Mouse (Mus musculus): ENCODE measurements around the gene Papss1. TPM values are rescaled to one million over a fixed set of nuclear protein-coding genes. Genes with fewer than 3 reads are reported as not detected.

Gene Papss1
- total and polyA plus RNA-seq, 2 experiments from 2014 or later = 107 to 133 TPM

DNA sequence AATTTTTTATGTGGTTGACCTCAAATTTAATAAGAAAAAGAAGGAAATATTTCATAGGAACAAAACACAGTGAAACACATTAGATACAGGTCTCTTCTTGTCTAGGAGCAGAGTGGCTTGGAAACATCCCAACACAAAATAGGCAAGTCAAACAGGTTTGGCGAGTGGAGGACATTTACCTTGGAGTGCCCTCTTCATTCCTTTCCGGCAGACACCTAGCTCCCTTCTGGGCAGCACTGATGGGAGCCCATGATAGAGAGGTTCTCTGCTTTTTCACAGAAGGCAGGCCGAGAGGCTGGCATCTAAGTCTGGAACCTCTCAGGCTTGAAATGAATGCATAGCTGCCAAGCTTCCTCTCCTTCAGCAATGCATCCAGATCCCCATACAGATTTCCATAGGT lies 9.0 kb downstream of the Papss1 start:
- Histone ChIP-seq H3K4me2 (ENCODE audit: low read depth, low read length, poor library complexity, severe bottlenecking) (no peak overlapping the region), H3K27ac (ENCODE audit: low read depth, low read length) (no peak overlapping the region), H3K4me1 (ENCODE audit: insufficient read depth, low read length) (no peaks in the 10 kb centered on the region), H3K36me3 (ENCODE audit: insufficient read depth, low read length) (no peaks in the 10 kb centered on the region), H3K27me3 (ENCODE audit: insufficient read depth, low read length) (no peaks in the 10 kb centered on the region), H3K9ac (replicated peaks; ENCODE audit: low read length, poor library complexity, severe bottlenecking) (no peak overlapping the region), H3K4me3 (ENCODE audit: low read depth, low read length) (no peak overlapping the region), H3K9me3 (ENCODE audit: low read length) (no peaks in the 10 kb centered on the region)
- WGBS = 92% methylated on average over 3 of the region's 3 CpGs
- ATAC-seq (ENCODE audit: low FRiP score) (no peak), DNase-seq (ENCODE audit: low spot score) (no peak)
- no peak for TF ChIP-seq CTCF (IDR thresholded peaks at IDR 0.05)

DNA sequence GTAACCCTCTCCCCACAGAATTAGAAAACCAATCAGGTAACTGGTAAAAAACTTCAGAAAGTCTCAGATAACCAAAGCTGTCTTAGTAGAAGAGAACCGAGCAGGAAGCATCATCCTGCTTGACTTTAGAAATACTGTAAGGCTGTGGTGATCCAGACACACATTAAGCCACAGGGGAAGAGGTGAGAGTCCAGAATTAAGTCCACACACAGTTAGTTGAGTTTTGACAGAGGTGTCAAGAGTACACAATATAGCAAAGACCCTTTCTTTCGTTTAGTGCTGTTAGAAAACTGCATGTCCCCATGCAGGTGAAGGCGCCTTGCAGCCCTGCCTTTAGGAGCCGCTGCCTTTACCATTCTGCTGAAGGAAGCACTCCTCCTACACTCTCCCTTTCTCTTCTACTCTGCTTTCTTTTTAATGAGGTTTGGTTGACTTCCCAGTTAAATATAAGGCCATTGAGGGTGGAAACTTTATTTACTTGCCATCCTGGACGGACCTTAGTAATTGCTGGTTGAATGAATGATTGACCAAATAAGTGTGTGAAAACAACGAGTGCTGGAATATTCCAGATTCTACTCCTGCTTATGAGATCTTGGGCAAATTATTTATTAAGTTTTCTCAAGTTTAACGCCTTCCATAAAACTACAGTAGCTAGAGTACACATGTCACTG lies 14.0 kb downstream of the Papss1 start:
- no peak overlapping the region for H3K9ac ChIP-seq (replicated peaks; ENCODE audit: low read length, poor library complexity, severe bottlenecking)
- WGBS = 92% methylated on average over 7 of the region's 7 CpGs

DNA sequence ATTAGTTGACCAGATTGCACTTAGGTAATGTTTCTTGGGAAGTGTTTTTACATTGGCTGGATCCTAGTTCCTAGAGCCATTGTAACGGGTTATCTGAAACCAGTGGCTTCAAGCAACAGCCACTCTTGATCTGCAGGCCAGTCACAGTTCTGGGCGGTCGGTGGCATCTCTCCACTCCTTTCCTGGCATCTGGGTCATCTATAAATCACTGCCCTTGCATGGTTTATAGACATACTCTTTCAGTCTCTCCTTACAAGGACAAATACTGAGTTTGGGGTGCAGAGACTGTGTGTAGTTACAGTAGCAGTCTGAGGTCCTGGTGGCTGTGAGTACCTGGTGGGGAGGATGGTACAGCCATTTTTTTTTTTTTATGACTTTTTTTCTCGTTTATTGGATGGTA lies 15.5 kb downstream of the Papss1 start:
- H3K4me1 ChIP-seq (ENCODE audit: insufficient read depth, low read length) = no peaks in the 10 kb centered on the region
- no peaks in the 10 kb centered on the region for H3K27me3 ChIP-seq (ENCODE audit: insufficient read depth, low read length)
- no peak overlapping the region for H3K4me2 ChIP-seq (ENCODE audit: low read depth, low read length, poor library complexity, severe bottlenecking)
- H3K4me3 ChIP-seq (ENCODE audit: low read depth, low read length) = no peak overlapping the region
- H3K9ac ChIP-seq (replicated peaks; ENCODE audit: low read length, poor library complexity, severe bottlenecking) = no peak overlapping the region
- peaks cover 41% of the 10 kb centered on the region for H3K36me3 ChIP-seq (ENCODE audit: insufficient read depth, low read length)
- ATAC-seq (ENCODE audit: low FRiP score) (no peak), DNase-seq (ENCODE audit: low spot score) (no peak)
- H3K27ac ChIP-seq (ENCODE audit: low read depth, low read length) = no peak overlapping the region
- WGBS = 96% methylated on average over 4 of the region's 4 CpGs
- no peaks in the 10 kb centered on the region for H3K9me3 ChIP-seq (ENCODE audit: low read length)
- no peak for TF ChIP-seq CTCF (IDR thresholded peaks at IDR 0.05)

More for the DNA sequence above, 14.0 kb downstream of the Papss1 start:
- no peaks in the 10 kb centered on the region for H3K4me1 ChIP-seq (ENCODE audit: insufficient read depth, low read length)
- DNase-seq (ENCODE audit: low spot score) = no peak
- no peak for ATAC-seq (ENCODE audit: low FRiP score)
- no peak overlapping the region for H3K4me2 ChIP-seq (ENCODE audit: low read depth, low read length, poor library complexity, severe bottlenecking)
- no peaks in the 10 kb centered on the region for H3K9me3 ChIP-seq (ENCODE audit: low read length)
- no peak for TF ChIP-seq CTCF (IDR thresholded peaks at IDR 0.05)
- H3K36me3 ChIP-seq (ENCODE audit: insufficient read depth, low read length) = peaks cover 28% of the 10 kb centered on the region; the same call in 1 of the 2 replicates
- no peak overlapping the region for H3K4me3 ChIP-seq (ENCODE audit: low read depth, low read length)
- H3K27me3 ChIP-seq (ENCODE audit: insufficient read depth, low read length) = no peaks in the 10 kb centered on the region
- H3K27ac ChIP-seq (ENCODE audit: low read depth, low read length) = no peak overlapping the region

DNA sequence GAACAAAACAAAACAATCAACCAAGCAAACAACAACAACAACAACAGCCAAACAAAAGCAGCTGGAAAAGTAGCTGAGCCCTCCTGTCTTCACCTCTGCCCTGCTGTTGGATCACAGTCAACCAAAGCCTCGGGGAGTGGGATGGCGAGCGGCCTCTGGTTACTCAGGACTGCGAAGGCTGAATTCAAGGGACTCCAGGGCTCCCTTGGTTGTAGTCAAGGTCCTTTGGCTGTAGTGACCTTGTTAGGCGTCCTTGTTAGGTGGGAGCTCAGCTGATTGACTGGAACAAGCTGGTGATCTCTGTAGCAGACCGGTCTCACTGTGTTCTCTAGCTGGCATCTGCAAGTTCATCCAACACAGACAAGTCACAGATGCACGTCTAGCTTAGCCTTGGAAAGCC lies 16.5 kb downstream of the Papss1 start:
- 92% methylated on average over 7 of the region's 7 CpGs for WGBS
- ATAC-seq (ENCODE audit: low FRiP score) = no peak

DNA sequence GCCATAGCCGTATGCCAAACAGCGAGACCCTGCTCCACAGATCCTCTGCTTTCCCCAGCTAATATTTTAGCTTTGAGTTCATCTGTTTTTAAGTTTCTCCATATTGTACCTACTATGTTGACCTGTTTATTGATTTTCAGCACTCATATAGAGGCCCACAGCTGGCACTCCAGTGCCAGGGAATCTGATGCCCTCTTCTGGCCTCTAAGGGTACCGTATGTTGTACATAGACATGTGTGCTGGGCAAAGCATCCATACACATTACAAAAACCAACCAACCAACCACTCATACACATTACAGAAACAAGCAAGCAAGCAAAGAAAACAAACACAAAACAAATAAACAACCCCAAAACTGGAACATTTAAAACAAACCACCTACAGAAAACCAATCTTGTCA lies 22.2 kb downstream of the Papss1 start:
- H3K27me3 ChIP-seq (ENCODE audit: insufficient read depth, low read length) = no peaks in the 10 kb centered on the region
- DNase-seq (ENCODE audit: low spot score) (peak; percentile 26), ATAC-seq (ENCODE audit: low FRiP score) (no peak)
- no peaks in the 10 kb centered on the region for H3K4me1 ChIP-seq (ENCODE audit: insufficient read depth, low read length)
- TF ChIP-seq CTCF (IDR thresholded peaks at IDR 0.05) = peak; percentile 60
- 98% methylated on average over 3 of the region's 3 CpGs for WGBS
- no peak overlapping the region for H3K9ac ChIP-seq (replicated peaks; ENCODE audit: low read length, poor library complexity, severe bottlenecking)
- no peaks in the 10 kb centered on the region for H3K9me3 ChIP-seq (ENCODE audit: low read length)
- no peak overlapping the region for H3K27ac ChIP-seq (ENCODE audit: low read depth, low read length)
- peaks cover 57% of the 10 kb centered on the region for H3K36me3 ChIP-seq (ENCODE audit: insufficient read depth, low read length)
- no peak overlapping the region for H3K4me2 ChIP-seq (ENCODE audit: low read depth, low read length, poor library complexity, severe bottlenecking)
- H3K4me3 ChIP-seq (ENCODE audit: low read depth, low read length) = no peak overlapping the region

More for the DNA sequence above, 16.5 kb downstream of the Papss1 start:
- no peak overlapping the region for H3K27ac ChIP-seq (ENCODE audit: low read depth, low read length)
- H3K4me1 ChIP-seq (ENCODE audit: insufficient read depth, low read length) = no peaks in the 10 kb centered on the region
- no peak overlapping the region for H3K9ac ChIP-seq (replicated peaks; ENCODE audit: low read length, poor library complexity, severe bottlenecking)
- no peak overlapping the region for H3K4me3 ChIP-seq (ENCODE audit: low read depth, low read length)
- no peak for TF ChIP-seq CTCF (IDR thresholded peaks at IDR 0.05)
- peaks cover 49% of the 10 kb centered on the region for H3K36me3 ChIP-seq (ENCODE audit: insufficient read depth, low read length)
- H3K4me2 ChIP-seq (ENCODE audit: low read depth, low read length, poor library complexity, severe bottlenecking) = no peak overlapping the region
- DNase-seq (ENCODE audit: low spot score) = no peak
- H3K9me3 ChIP-seq (ENCODE audit: low read length) = no peaks in the 10 kb centered on the region
- H3K27me3 ChIP-seq (ENCODE audit: insufficient read depth, low read length) = no peaks in the 10 kb centered on the region

DNA sequence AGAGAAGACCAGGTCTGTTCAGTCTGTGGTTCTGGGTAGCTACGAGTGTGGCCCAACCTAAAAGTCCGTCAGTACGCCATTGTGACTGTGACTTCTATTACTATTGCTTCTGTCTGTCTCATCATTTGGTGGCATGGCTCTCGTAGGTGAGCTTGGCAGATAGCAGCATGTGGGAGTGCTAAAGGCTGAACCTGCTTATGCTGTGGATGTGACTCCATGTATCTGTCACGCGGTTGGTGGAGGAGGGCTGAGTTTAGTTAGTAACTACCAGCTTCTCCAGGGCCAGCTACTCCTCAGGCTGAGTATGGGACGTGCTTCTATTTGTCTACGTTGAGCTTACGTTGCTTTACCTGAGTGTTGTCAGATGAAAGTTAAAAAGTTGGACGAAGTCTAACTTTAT lies 23.4 kb downstream of the Papss1 start:
- H3K9me3 ChIP-seq (ENCODE audit: low read length) = no peaks in the 10 kb centered on the region
- no peak overlapping the region for H3K4me2 ChIP-seq (ENCODE audit: low read depth, low read length, poor library complexity, severe bottlenecking)
- H3K27me3 ChIP-seq (ENCODE audit: insufficient read depth, low read length) = no peaks in the 10 kb centered on the region
- peaks cover 54% of the 10 kb centered on the region for H3K36me3 ChIP-seq (ENCODE audit: insufficient read depth, low read length)
- WGBS = 96% methylated on average over 10 of the region's 10 CpGs
- no peak overlapping the region for H3K9ac ChIP-seq (replicated peaks; ENCODE audit: low read length, poor library complexity, severe bottlenecking)
- ATAC-seq (ENCODE audit: low FRiP score) = no peak
- no peaks in the 10 kb centered on the region for H3K4me1 ChIP-seq (ENCODE audit: insufficient read depth, low read length)
- H3K27ac ChIP-seq (ENCODE audit: low read depth, low read length) = no peak overlapping the region
- no peak overlapping the region for H3K4me3 ChIP-seq (ENCODE audit: low read depth, low read length)
- no peak for TF ChIP-seq CTCF (IDR thresholded peaks at IDR 0.05)
- DNase-seq (ENCODE audit: low spot score) = no peak
